12 mouse cellular contexts compared by ENCODE assay signal in the genomic region with DNA sequence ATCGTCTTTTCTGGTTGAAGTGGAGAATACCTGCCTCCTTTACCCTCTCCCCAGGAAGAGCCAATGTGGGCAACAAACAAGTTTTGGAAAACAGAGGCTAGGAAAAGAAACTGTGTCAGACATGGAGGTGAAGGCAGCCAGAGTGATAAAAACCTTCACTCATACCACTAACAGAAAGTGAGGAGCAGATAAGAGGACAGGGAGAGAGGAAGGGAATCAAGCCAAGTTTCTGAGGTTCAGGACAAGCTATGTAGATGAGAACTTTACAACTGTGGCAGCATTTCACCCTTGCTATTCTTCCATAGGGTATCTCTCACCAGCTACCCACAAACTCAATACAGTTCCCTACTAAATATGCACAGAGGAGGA.
"Had no signal": no experiment of that assay in that cellular context is flagged by ENCODE, and none has a peak within 500 bp of the region (broad histone marks: within the 10 kb centered on the region; RNA-seq: fewer than 3 reads in every experiment).

No protein-coding gene starts in this region.

- H3K9ac ChIP-seq: limb, embryonic 12.5 days; lung, embryonic 15.5 days; neural tube, embryonic 12.5 days had no signal

- H3K36me3 ChIP-seq: limb, embryonic 12.5 days; lung, embryonic 15.5 days; midbrain, embryonic 10.5 days; neural tube, embryonic 12.5 days had no signal

- H3K4me1 ChIP-seq: limb, embryonic 12.5 days; lung, embryonic 15.5 days; neural tube, embryonic 12.5 days had no signal

- ATAC-seq: intestine, postnatal 0 days had no signal

- H3K4me2 ChIP-seq: limb, embryonic 12.5 days; lung, embryonic 15.5 days; neural tube, embryonic 12.5 days had no signal

- DNase-seq: kidney, adult 8-10 months; kidney, postnatal 25 days; layer of hippocampus, adult 9-11 months; lung, postnatal 14 days; midbrain, embryonic 14.5 days; thymus, adult 18-20 months; thymus, postnatal 14 days had no signal

- H3K27me3 ChIP-seq: limb, embryonic 12.5 days; lung, embryonic 15.5 days; neural tube, embryonic 12.5 days had no signal

- H3K27ac ChIP-seq: limb, embryonic 12.5 days; lung, embryonic 15.5 days; midbrain, embryonic 10.5 days; neural tube, embryonic 12.5 days had no signal

- H3K4me3 ChIP-seq: limb, embryonic 12.5 days; lung, embryonic 15.5 days; midbrain, embryonic 10.5 days; neural tube, embryonic 12.5 days had no signal

- H3K9me3 ChIP-seq: limb, embryonic 12.5 days; lung, embryonic 15.5 days; midbrain, embryonic 10.5 days; neural tube, embryonic 12.5 days had no signal
